Mouse (Mus musculus): ENCODE measurements around the gene Map2k2. TPM values are rescaled to one million over a fixed set of nuclear protein-coding genes. Genes with fewer than 3 reads are reported as not detected.
A peak's percentile ranks its signal among the peaks of the same experiment; 100 is the strongest.

Gene Map2k2
- total and polyA plus RNA-seq, 3 experiments: 147 to 212 TPM; not detected in 1

DNA sequence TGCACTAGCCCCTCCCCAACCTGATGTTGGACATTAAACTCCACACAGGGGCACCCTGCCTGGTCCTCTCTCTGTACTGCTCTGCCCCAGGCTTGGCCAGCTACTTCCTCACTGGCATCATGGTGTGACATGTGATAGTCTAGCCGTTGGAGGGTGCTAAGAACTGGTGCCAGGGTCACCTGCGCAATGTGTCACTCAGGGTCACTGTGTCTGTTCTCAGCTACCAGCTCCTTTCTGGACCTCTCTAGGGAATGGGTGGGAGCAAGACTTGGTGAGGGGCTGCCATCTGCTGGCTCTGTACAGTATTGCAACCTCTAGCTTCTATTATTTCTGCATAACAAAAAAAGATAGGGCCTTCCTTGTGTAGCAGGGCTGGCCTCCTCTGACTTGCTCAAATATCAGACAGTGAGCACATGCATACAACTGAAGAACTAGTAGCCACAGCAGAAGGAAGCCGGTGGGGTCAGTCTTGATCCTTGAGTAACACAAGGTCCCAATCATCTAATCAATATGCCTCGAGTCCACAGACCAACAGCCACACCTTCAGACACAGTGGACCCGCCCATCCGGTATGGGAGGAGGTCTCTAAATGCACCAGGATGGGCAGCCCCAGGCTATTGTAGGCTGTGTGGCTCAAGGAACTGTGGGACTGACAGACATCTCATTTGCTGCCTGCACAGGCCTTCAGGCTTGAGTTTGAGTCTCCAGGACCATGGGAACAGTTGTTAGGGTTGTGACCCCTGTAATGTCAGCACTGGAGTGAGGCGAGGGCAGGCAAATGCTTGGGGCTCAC, 23.4 kb upstream of the Map2k2 start:
- H3K4me1 ChIP-seq (ENCODE audit: control insufficient read depth in 1 of 2, insufficient read depth in 2 of 2, low read length in 2 of 2): no peaks in the 10 kb centered on the region
- TF ChIP-seq UBTF (IDR thresholded peaks at IDR 0.05; ENCODE audit: borderline replicate concordance, insufficient read depth, low read depth, low read length) (no peak), CTCF (IDR thresholded peaks at IDR 0.05 in 2 of 3, conservative IDR thresholded peaks at IDR 0.05 in 1 of 3; ENCODE audit: control insufficient read depth in 1 of 3, insufficient read depth in 1 of 3, low read depth in 2 of 3, low read length in 3 of 3, poor library complexity in 1 of 3, severe bottlenecking in 1 of 3) (peak; percentile 72 to 86 (median 75)), USF2 (IDR thresholded peaks at IDR 0.05; ENCODE audit: borderline replicate concordance in 1 of 2, insufficient read depth in 1 of 2, low read depth in 1 of 2, low read length in 2 of 2) (no peak), CHD2 (IDR thresholded peaks at IDR 0.05; ENCODE audit: low read length) (no peak), MAX (IDR thresholded peaks at IDR 0.05; ENCODE audit: low read length) (no peak), POLR2AphosphoS2 (IDR thresholded peaks at IDR 0.05; ENCODE audit: low read length) (no peak), MEF2A (IDR thresholded peaks at IDR 0.05; ENCODE audit: extremely low read depth, insufficient replicate concordance, low read depth, low read length, poor library complexity, severe bottlenecking) (no peak), RAD21 (IDR thresholded peaks at IDR 0.05; ENCODE audit: low read depth, low read length) (peak; percentile 62), KAT2A (conservative IDR thresholded peaks at IDR 0.05; ENCODE audit: low read depth, low read length) (no peak), MYC (IDR thresholded peaks at IDR 0.05; ENCODE audit: low read depth, low read length) (no peak), MYB (IDR thresholded peaks at IDR 0.05; ENCODE audit: low read depth, low read length) (no peak), ZC3H11A (IDR thresholded peaks at IDR 0.05; ENCODE audit: low read depth, low read length) (peak; percentile 39), SMC3 (IDR thresholded peaks at IDR 0.05; ENCODE audit: low read depth, low read length) (peak; percentile 62), POLR2A (IDR thresholded peaks at IDR 0.05; ENCODE audit: control insufficient read depth in 1 of 2, insufficient read depth in 1 of 2, low read depth in 1 of 2, low read length in 2 of 2, poor library complexity in 1 of 2) (0 out of 4 replicates have a peak, but pooled peaks of 1 of the 2 experiments have one; percentile 1), USF1 (IDR thresholded peaks at IDR 0.05; ENCODE audit: low read depth, low read length) (no peak), NRF1 (IDR thresholded peaks at IDR 0.05; ENCODE audit: insufficient read depth, low read depth, low read length, poor library complexity, severe bottlenecking) (no peak)

DNA sequence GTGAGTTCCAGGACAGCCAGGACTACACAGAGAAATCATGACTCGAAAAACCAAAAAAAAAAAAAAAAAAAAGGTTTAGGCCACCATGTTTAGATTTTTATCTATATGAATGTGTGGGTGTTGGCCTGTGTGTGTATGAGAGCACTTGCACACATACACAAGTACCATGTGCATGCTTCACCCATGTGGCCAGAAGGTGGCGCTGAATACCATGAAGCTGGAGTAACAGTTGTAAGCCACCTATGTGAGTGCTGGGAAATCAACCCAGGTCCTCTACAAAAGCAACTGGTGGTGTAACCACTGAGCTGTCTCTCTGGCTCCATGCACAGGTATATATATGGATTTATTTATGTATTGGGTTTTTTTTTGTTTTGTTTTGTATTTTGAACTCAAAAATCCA, 18.7 kb upstream of the Map2k2 start:
- no peaks in the 10 kb centered on the region for H3K4me1 ChIP-seq (ENCODE audit: control insufficient read depth in 1 of 2, insufficient read depth in 2 of 2, low read length in 2 of 2)

More for the DNA sequence above, 23.4 kb upstream of the Map2k2 start:
- no peak overlapping the region for H3K9ac ChIP-seq (ENCODE audit: control insufficient read depth, low read depth, low read length, poor library complexity, severe bottlenecking)
- H3K27me3 ChIP-seq (ENCODE audit: control insufficient read depth in 1 of 2, insufficient read depth in 2 of 2, low read length in 2 of 2): no peaks in the 10 kb centered on the region
- H3K27ac ChIP-seq (ENCODE audit: control insufficient read depth, low read depth, low read length): no peak overlapping the region
- peak; percentile 73 for DNase-seq (ENCODE audit: low read depth, low spot score)
- no peaks in the 10 kb centered on the region; a peak in 1 of 4 replicates for H3K36me3 ChIP-seq (ENCODE audit: control insufficient read depth in 1 of 2, insufficient read depth in 2 of 2, low read length in 2 of 2)
- H3K79me2 ChIP-seq (ENCODE audit: control insufficient read depth, insufficient read depth, low read length, poor library complexity): no peaks in the 10 kb centered on the region
- H3K4me3 ChIP-seq (ENCODE audit: control insufficient read depth in 1 of 2, insufficient read depth in 1 of 2, low read depth in 2 of 2, low read length in 2 of 2): no peak overlapping the region
- no peaks in the 10 kb centered on the region for H3K9me3 ChIP-seq (replicated peaks; ENCODE audit: insufficient read depth, low read length)

More for the DNA sequence above, 18.7 kb upstream of the Map2k2 start:
- H3K79me2 ChIP-seq (ENCODE audit: control insufficient read depth, insufficient read depth, low read length, poor library complexity): no peaks in the 10 kb centered on the region
- DNase-seq (ENCODE audit: low read depth, low spot score): peak; percentile 84
- no peaks in the 10 kb centered on the region for H3K27me3 ChIP-seq (ENCODE audit: control insufficient read depth in 1 of 2, insufficient read depth in 2 of 2, low read length in 2 of 2)
- H3K36me3 ChIP-seq (ENCODE audit: control insufficient read depth in 1 of 2, insufficient read depth in 2 of 2, low read length in 2 of 2): no peaks in the 10 kb centered on the region
- H3K9ac ChIP-seq (ENCODE audit: control insufficient read depth, low read depth, low read length, poor library complexity, severe bottlenecking): no peak overlapping the region
- H3K27ac ChIP-seq (ENCODE audit: control insufficient read depth, low read depth, low read length): no peak overlapping the region
- H3K9me3 ChIP-seq (replicated peaks; ENCODE audit: insufficient read depth, low read length): no peaks in the 10 kb centered on the region
- H3K4me3 ChIP-seq (ENCODE audit: control insufficient read depth in 1 of 2, insufficient read depth in 1 of 2, low read depth in 2 of 2, low read length in 2 of 2): no peak overlapping the region
- TF ChIP-seq ZC3H11A (IDR thresholded peaks at IDR 0.05; ENCODE audit: low read depth, low read length) (peak; percentile 59), SMC3 (IDR thresholded peaks at IDR 0.05; ENCODE audit: low read depth, low read length) (peak; percentile 61), RAD21 (IDR thresholded peaks at IDR 0.05; ENCODE audit: low read depth, low read length) (peak; percentile 70), POLR2AphosphoS5 (IDR thresholded peaks at IDR 0.05; ENCODE audit: borderline replicate concordance, low read depth, low read length) (no peak), CTCF (IDR thresholded peaks at IDR 0.05 in 2 of 3, conservative IDR thresholded peaks at IDR 0.05 in 1 of 3; ENCODE audit: control insufficient read depth in 1 of 3, insufficient read depth in 1 of 3, low read depth in 2 of 3, low read length in 3 of 3, poor library complexity in 1 of 3, severe bottlenecking in 1 of 3) (peak; percentile 69 to 77 (median 72)), MAFK (IDR thresholded peaks at IDR 0.05; ENCODE audit: borderline replicate concordance, low read depth, low read length) (no peak), MAX (IDR thresholded peaks at IDR 0.05; ENCODE audit: low read length) (peak; percentile 73), MXI1 (IDR thresholded peaks at IDR 0.05; ENCODE audit: low read depth, low read length) (peak; percentile 25; the same call in 1 of the 2 replicates), MYC (IDR thresholded peaks at IDR 0.05; ENCODE audit: low read depth, low read length) (peak; percentile 88)

Measured in MEL (cell line).